Mouse (Mus musculus): ENCODE data around the gene Etl4. TPM values are rescaled to one million over a fixed set of nuclear protein-coding genes. Genes with fewer than 3 reads are reported as not detected.
A peak's percentile ranks its signal among the peaks of the same experiment; 100 is the strongest.

Gene Etl4
- polyA plus RNA-seq, 1 experiment from 2014 or later: 38.0 TPM

DNA sequence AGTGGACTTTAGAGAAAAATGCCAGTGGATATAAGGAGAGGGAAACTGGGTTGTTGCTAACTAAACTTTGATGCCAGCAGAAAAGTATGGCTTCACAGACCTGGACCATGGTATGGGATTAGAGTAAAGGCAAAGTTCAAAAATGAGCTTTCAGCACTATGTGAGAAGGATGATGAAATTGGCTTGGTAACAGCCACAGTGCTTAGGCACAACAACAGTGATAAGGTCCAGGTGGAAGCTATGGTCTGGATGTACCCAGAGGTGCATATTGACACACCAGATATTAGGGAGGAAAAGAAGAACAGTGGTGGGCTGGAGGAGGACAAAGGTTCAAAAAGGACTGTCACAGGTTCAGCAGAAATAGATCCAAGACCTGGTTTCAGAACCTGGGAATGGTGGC, 631.7 kb downstream of the Etl4 start:
- H3K27me3 ChIP-seq (ENCODE audit: insufficient read depth, low read length): no peaks in the 10 kb centered on the region
- 0 out of 2 replicates have a peak, but pooled peaks cover 11% of the 10 kb centered on the region for H3K36me3 ChIP-seq (ENCODE audit: insufficient read depth, low read length)
- DNase-seq (ENCODE audit: low spot score): no peak
- no peak for TF ChIP-seq CTCF (IDR thresholded peaks at IDR 0.05; ENCODE audit: low read depth)
- no peak overlapping the region for H3K4me2 ChIP-seq (ENCODE audit: low read length)
- no peaks in the 10 kb centered on the region for H3K9me3 ChIP-seq (replicated peaks; ENCODE audit: low read length)
- peaks cover 11% of the 10 kb centered on the region for H3K4me1 ChIP-seq (replicated peaks; ENCODE audit: insufficient read depth, low read length)
- H3K9ac ChIP-seq (ENCODE audit: low read depth, low read length): no peak overlapping the region
- no peak overlapping the region for H3K4me3 ChIP-seq (replicated peaks; ENCODE audit: low read depth, low read length)
- no peak overlapping the region for H3K27ac ChIP-seq
- ATAC-seq (replicated peaks; ENCODE audit: low FRiP score, low read depth): no peak

DNA sequence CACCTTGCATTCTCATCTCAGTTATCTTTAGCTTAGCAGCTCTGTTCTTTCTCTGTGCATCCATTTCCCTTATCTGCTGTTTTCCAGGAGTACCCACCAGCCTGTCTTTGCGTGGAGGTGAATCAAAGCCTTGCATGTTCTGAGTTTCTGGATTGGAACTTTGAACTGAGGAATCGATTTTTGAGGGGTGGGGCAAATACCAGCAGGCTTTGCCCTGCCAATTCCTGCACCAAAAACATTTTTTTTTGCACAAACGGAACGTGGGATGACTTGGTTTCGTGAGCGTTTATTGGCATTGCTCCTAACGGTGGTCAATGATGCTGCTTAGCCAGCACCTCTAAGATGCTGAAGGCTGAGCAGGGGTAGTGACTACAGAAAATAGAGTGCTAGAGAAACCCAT, 632.7 kb downstream of the Etl4 start:
- WGBS: 85% methylated on average over 7 of the region's 7 CpGs
- Histone ChIP-seq H3K36me3 (ENCODE audit: insufficient read depth, low read length) (0 out of 2 replicates have a peak, but pooled peaks cover 11% of the 10 kb centered on the region), H3K27ac (no peak overlapping the region), H3K9me3 (replicated peaks; ENCODE audit: low read length) (no peaks in the 10 kb centered on the region), H3K9ac (ENCODE audit: low read depth, low read length) (no peak overlapping the region), H3K27me3 (ENCODE audit: insufficient read depth, low read length) (no peaks in the 10 kb centered on the region), H3K4me3 (replicated peaks; ENCODE audit: low read depth, low read length) (no peak overlapping the region), H3K4me2 (ENCODE audit: low read length) (no peak overlapping the region), H3K4me1 (replicated peaks; ENCODE audit: insufficient read depth, low read length) (peaks cover 20% of the 10 kb centered on the region)
- DNase-seq (ENCODE audit: low spot score) (no peak), ATAC-seq (replicated peaks; ENCODE audit: low FRiP score, low read depth) (no peak)
- no peak for TF ChIP-seq CTCF (IDR thresholded peaks at IDR 0.05; ENCODE audit: low read depth)

DNA sequence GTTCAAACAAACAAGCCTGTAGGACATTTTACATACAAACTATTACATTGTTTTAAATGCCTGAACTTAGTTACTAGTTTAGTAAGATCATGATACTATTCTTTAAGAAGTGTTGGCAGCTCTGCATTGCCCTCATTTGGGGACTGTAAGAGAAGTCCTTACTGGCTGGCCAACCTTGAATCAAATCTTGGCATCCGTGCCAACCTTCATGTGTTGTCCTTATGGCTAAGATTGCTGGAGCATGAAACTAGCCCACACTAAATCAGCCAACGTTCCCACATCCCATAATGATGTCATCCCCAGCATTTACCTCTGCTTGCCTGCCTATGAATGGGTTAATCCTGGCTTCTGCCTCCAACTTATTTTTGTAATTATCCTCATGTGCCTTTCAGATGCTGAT, 636.0 kb downstream of the Etl4 start:
- H3K4me2 ChIP-seq (ENCODE audit: low read length): no peak overlapping the region
- no peak for TF ChIP-seq CTCF (IDR thresholded peaks at IDR 0.05; ENCODE audit: low read depth)
- H3K4me3 ChIP-seq (replicated peaks; ENCODE audit: low read depth, low read length): no peak overlapping the region
- H3K9ac ChIP-seq (ENCODE audit: low read depth, low read length): no peak overlapping the region
- H3K36me3 ChIP-seq (ENCODE audit: insufficient read depth, low read length): 0 out of 2 replicates have a peak, but pooled peaks cover 9% of the 10 kb centered on the region
- H3K4me1 ChIP-seq (replicated peaks; ENCODE audit: insufficient read depth, low read length): peaks cover 20% of the 10 kb centered on the region
- no peak for DNase-seq (ENCODE audit: low spot score)
- WGBS: 20% methylated on average over 2 of the region's 2 CpGs
- H3K27me3 ChIP-seq (ENCODE audit: insufficient read depth, low read length): no peaks in the 10 kb centered on the region
- ATAC-seq (replicated peaks; ENCODE audit: low FRiP score, low read depth): no peak
- no peaks in the 10 kb centered on the region for H3K9me3 ChIP-seq (replicated peaks; ENCODE audit: low read length)
- H3K27ac ChIP-seq: no peak overlapping the region

DNA sequence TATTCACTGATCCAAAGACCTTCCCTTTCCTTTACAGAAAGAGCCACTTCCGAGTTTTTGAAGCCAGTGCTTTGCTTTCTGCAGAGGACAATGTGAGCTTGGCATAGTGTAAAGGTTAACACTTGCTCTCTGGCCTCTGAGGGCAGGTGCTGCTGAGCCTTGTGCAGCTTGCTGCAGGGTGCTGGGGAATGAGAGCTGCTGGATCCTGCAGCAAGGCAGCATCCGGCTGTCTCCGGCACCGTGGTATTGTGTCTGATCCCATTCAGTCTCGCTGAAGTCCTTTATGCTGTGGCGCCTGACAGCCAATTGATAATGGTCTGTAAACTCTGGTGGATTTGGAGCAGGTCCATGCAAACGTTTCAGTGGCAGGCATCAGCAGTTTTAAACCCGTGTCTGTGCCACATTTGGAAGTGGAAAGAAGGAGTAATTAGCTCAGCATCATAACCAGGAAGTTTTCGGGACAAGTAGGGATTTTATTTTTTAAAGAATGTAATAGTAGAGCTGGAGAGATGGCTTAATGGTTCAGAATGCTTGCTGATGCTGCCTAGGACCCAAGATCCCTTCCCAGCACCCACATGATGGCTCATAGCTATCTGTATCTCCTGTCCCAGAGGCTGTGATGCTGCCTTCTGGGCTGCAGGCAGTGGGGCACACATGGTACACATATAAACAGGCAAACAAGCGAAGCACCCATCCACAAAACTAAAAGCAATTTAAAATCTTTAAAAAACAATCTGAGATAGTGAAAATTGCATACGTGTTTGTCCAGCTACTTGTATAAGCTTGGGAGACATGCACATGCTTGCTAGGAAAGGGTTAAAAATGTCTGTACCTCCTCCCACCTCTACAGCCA, 637.1 kb downstream of the Etl4 start:
- 15% methylated on average over 11 of the region's 11 CpGs for WGBS
- H3K27me3 ChIP-seq (ENCODE audit: insufficient read depth, low read length): no peaks in the 10 kb centered on the region
- no peak overlapping the region for H3K9ac ChIP-seq (ENCODE audit: low read depth, low read length)
- no peak for DNase-seq (ENCODE audit: low spot score)
- no peaks in the 10 kb centered on the region for H3K9me3 ChIP-seq (replicated peaks; ENCODE audit: low read length)
- H3K36me3 ChIP-seq (ENCODE audit: insufficient read depth, low read length): 0 out of 2 replicates have a peak, but pooled peaks cover 6% of the 10 kb centered on the region
- H3K4me1 ChIP-seq (replicated peaks; ENCODE audit: insufficient read depth, low read length): peaks cover 20% of the 10 kb centered on the region
- H3K4me3 ChIP-seq (replicated peaks; ENCODE audit: low read depth, low read length): peak overlapping the region; percentile 28; the same call in 1 of the 2 replicates
- TF ChIP-seq CTCF (IDR thresholded peaks at IDR 0.05; ENCODE audit: low read depth): no peak
- ATAC-seq (replicated peaks; ENCODE audit: low FRiP score, low read depth): no peak
- H3K27ac ChIP-seq: peak overlapping the region; percentile 3
- peak overlapping the region; percentile 48 for H3K4me2 ChIP-seq (ENCODE audit: low read length)

DNA sequence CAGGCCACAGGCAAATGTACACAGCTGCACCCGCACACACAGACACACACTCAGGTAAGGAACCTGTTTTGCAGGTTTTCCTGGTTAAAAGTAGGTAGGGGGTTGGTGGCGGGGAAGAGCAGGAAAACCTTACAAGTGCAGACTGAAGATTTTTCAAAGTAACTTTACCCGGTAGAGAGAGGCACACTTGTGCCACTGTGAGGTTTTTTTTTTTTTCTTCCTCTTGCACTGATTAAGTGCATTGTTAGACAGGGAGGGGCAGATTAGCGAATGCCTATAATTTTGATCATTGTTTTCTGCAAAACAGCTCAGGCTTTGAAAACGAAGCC, 637.7 kb downstream of the Etl4 start:
- WGBS: 19% methylated on average over 5 of the region's 5 CpGs
- no peak for TF ChIP-seq CTCF (IDR thresholded peaks at IDR 0.05; ENCODE audit: low read depth)
- peak overlapping the region; percentile 48 for H3K4me2 ChIP-seq (ENCODE audit: low read length)
- 0 out of 2 replicates have a peak, but pooled peaks cover 4% of the 10 kb centered on the region for H3K36me3 ChIP-seq (ENCODE audit: insufficient read depth, low read length)
- 0 out of 2 replicates have a peak overlapping the region, but pooled peaks have one; percentile 14 for H3K9ac ChIP-seq (ENCODE audit: low read depth, low read length)
- H3K27me3 ChIP-seq (ENCODE audit: insufficient read depth, low read length): no peaks in the 10 kb centered on the region
- peak overlapping the region; percentile 28 for H3K4me3 ChIP-seq (replicated peaks; ENCODE audit: low read depth, low read length)
- no peaks in the 10 kb centered on the region for H3K9me3 ChIP-seq (replicated peaks; ENCODE audit: low read length)
- H3K27ac ChIP-seq: peak overlapping the region; percentile 3; the same call in 1 of the 2 replicates
- H3K4me1 ChIP-seq (replicated peaks; ENCODE audit: insufficient read depth, low read length): peaks cover 20% of the 10 kb centered on the region
- ATAC-seq (replicated peaks; ENCODE audit: low FRiP score, low read depth) (peak; percentile 75), DNase-seq (ENCODE audit: low spot score) (peak; percentile 36)

- Histone ChIP-seq H3K9me3 (replicated peaks; ENCODE audit: low read length) (no peaks in the 10 kb centered on the region), H3K27me3 (ENCODE audit: insufficient read depth, low read length) (no peaks in the 10 kb centered on the region), H3K36me3 (ENCODE audit: insufficient read depth, low read length) (0 out of 2 replicates have a peak, but pooled peaks cover 3% of the 10 kb centered on the region), H3K4me2 (ENCODE audit: low read length) (peak overlapping the region; percentile 48), H3K27ac (peak overlapping the region; percentile 3; the same call in 1 of the 2 replicates), H3K4me1 (replicated peaks; ENCODE audit: insufficient read depth, low read length) (peaks cover 20% of the 10 kb centered on the region), H3K4me3 (replicated peaks; ENCODE audit: low read depth, low read length) (peak overlapping the region; percentile 28), H3K9ac (ENCODE audit: low read depth, low read length) (0 out of 2 replicates have a peak overlapping the region, but pooled peaks have one; percentile 14)
- 41% methylated on average over 18 of the region's 18 CpGs for WGBS
- TF ChIP-seq CTCF (IDR thresholded peaks at IDR 0.05; ENCODE audit: low read depth): 0 out of 2 replicates have a peak, but pooled peaks have one; percentile 4
- ATAC-seq (replicated peaks; ENCODE audit: low FRiP score, low read depth) (peak; percentile 84; the same call in 1 of the 2 replicates), DNase-seq (ENCODE audit: low spot score) (peak; percentile 46)
Observed at GRCm38 (mm10) chr2:20547686-20548624, 638.4 kb downstream of the Etl4 start.
